Mouse (Mus musculus) left cerebral cortex, adult 9 months (tissue): ENCODE measurements around the gene Sf3b2.
A peak's percentile ranks its signal among the peaks of the same experiment; 100 is the strongest.

Experiments used
- DNase-seq, 2 experiments: peaks; one replicate each; pipeline ENCODE4 v3.0.0; 2022; ENCODE audit warnings: low spot score in 2 of 2

The Sf3b2 gene

DNA sequence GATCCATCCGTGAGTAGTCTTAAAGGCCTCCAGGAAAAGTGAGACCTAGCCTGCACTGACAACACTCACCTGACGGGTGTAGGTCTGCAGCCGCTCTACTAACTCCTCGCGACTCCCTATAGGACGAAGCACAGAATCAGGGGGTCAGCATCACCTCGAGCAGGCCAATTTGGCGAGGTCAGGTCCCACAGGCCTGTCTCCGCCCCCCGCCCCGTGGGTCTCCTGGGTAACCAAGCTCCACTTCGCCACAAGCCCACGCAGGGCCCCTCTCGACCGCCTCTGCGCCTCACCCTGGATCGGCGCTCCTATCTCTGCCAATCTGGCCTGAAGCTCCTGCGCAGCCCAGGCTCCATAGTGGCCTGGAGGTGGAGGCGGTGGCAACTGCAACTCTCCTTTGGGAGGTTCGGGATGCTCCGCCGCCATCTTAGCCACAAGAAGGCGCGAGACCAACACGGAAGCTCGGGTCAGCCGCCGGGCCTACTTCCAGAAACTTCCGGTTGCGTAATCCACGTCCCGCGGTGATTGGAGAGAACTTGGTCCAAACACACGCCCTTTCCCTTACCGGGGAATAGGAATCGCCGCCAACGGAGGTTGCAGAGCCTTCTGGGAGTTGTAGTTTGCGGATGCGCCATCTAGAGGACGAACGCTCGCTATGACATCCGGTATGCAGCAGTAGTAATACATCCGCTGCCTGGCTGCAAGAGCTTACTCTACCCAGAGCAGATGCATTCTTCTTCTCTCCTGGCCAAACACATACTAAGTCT, at the start of gene Sf3b2:
Sf3b2 (minus strand) TSS at position 484 of the 764 bp plus-strand sequence.
- DNase-seq = peak; percentile 97 to 99

DNA sequence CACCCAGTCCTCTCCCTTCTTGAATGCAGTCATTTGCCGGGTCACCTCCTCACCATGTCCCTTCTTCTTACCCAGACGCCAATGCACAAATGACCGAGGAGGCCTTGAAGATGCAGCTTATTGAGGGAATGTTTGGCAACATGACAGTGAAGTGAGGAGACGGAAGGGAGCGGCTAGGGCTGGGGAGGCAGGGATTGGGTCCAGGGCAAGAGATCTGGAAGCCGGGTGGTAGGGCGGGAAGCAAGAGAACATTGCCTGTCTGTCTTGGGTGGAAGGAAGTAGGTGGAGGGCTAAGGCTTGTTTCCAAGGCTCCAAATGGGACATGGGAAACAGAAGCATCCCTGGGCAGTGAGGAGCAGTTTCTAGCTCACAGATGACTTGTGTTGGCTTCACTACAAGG, 46.1 kb upstream of the Sf3b2 start:
- no peak for DNase-seq

- DNase-seq = peak; percentile 20 to 85
These were observed 42.7 kb upstream of the Sf3b2 start for GRCm38 (mm10) chr19:5337975-5338374.

GRCm38 (mm10) chr19:5335441-5335840, 40.2 kb upstream of the Sf3b2 start, which contains the start of gene Catsper1:
Catsper1 (plus strand) TSS chr19:5335741.
- no peak for DNase-seq

- no peak for DNase-seq
These were observed 39.5 kb upstream of the Sf3b2 start for GRCm38 (mm10) chr19:5334741-5335140.

DNA sequence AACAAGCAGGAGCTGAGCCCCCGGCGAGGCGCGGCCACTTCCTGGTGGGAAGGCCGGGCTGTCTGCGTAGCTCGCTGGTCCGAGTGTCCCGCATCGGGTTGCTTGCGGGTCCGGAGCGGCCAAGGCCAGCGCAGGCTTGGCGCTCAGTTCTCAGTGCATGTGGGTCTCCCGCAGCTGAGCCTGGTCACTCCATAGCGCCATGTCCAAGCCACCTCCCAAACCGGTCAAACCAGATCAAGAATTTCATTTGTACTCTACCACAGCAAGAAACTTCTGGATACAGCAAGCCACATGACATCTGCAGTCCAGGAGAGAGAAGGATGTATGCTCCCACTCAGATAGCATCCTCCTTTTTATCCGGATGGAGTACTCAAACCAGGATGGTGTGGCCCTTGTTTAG, 32.7 kb upstream of the Sf3b2 start:
- no peak for DNase-seq

- DNase-seq = no peak
These were observed 28.5 kb upstream of the Sf3b2 start for GRCm38 (mm10) chr19:5323801-5324200.

- no peak for DNase-seq
These were observed 17.9 kb upstream of the Sf3b2 start for GRCm38 (mm10) chr19:5313189-5313588.

GRCm38 (mm10) chr19:5309025-5309424, 13.8 kb upstream of the Sf3b2 start:
- DNase-seq = no peak

- no peak for DNase-seq
These were observed 11.9 kb upstream of the Sf3b2 start for GRCm38 (mm10) chr19:5306968-5307734.

GRCm38 (mm10) chr19:5306279-5306678, 11.0 kb upstream of the Sf3b2 start:
- no peak for DNase-seq

DNA sequence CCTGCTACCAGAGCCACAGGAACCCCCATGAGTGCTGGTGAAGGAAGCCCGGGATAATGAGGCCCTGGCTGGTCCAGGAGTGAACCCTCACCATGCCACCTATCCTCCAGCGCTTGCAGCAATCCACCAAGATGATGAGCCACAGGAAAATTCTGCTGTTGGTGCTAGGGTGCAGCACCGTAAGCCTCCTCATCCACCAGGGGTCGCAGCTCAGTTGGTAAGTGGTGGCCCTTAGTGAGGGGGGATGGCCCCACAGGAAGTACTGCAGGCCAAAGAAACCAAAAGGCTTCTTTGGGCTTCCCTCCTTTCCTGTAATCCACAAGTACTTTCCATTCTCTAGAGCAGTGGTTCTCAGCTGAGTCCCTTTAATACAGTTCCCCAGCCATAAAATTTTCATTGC, 7.2 kb upstream of the Sf3b2 start:
- DNase-seq = no peak

GRCm38 (mm10) chr19:5300588-5300987, 5.3 kb upstream of the Sf3b2 start:
- no peak for DNase-seq

GRCm38 (mm10) chr19:5297903-5298800, 2.9 kb upstream of the Sf3b2 start, which contains the start of gene Gal3st3:
Gal3st3 (plus strand) TSS chr19:5298331.
- DNase-seq = no peak

- peak in 1 of 2 experiments; percentile 81 for DNase-seq
These were observed 1.4 kb upstream of the Sf3b2 start for GRCm38 (mm10) chr19:5296630-5297029.

DNA sequence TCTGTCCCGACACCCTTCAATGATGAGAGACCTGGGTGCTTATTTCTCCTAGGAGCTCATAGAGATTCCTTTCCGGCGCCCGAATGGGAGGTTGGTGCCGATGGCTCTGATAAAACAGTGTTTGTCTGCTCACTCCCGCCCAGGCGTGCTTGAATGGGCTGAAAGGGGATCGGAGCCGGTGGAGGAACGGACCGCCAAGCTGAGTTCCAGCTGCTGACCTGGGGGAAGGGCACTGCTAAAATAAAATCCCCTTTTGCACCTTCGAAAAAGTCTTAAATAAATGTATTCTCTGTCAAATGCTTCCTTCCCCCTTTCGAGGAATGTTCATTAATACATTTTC, 451 bp upstream of the Sf3b2 start:
- no peak for DNase-seq

GRCm38 (mm10) chr19:5278381-5278780, 16.9 kb downstream of the Sf3b2 start:
- DNase-seq = no peak

- DNase-seq = no peak
These were observed 18.1 kb downstream of the Sf3b2 start for GRCm38 (mm10) chr19:5277140-5277539.

DNA sequence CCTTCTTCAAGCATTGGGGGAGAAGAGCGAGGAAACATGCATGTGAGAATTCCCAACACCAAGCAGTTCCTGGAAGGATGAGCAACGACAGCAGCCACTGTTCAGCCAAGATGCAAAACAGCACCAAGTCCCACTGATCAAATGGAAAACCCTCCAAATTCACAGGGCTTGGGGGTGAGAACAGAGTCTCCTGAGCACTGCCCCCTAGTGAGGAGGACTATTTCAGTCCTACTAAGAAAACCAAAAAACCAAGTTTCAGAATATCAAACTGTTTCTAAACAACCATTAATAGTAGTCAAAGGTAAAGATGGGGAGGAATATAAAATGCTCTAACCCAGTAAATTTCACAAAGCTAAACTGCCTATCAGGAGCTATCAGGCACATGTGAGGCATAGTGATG, 18.7 kb downstream of the Sf3b2 start:
- no peak for DNase-seq

DNA sequence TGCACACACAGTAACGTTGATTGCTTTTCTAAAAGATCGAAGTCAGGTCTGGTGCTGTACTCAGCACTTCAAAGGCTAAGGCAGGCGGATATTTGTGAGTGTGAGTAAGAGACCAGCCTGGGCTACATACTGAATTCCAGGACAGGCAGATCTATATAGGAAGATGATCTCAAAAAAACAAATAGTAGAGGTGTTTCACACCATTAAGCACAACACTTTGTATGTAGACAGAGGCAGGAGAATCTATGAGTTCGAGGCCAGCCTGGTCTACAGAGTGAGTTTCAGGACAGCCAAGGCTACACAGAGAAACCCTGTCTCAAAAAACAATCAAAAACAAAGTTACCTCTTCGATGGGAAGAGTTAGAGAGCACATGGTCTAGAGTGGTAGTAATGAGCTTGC, 19.5 kb downstream of the Sf3b2 start:
- DNase-seq = no peak

DNA sequence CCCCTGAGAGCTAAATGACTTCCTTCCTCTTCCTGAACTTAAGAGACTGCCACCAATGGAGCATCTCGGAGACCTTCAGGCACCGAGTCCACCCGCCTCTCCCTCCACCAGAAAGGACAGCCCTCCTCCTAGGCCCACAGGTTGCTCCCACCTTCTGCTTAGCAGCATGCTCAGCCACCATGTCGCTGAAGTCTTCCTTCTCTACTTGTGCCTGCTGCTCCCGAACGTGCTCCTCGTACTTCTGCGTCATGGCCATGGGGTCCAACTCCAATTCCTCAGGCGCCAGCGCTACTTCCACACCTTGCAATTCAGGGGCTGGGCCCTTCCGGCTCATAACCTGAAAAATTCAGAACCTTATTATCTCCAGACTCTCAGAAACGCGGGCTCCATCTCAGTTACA, 20.6 kb downstream of the Sf3b2 start:
- DNase-seq = no peak

GRCm38 (mm10) chr19:5273916-5274315, 21.3 kb downstream of the Sf3b2 start:
- no peak for DNase-seq
